Mouse (Mus musculus): Measurements from ENCODE around the gene Tnfrsf11a. TPM values are rescaled to one million over a fixed set of nuclear protein-coding genes. Genes with fewer than 3 reads are reported as not detected.
"Not testable (repeated sequence)": the region's sequence is repeated elsewhere in the genome, so short reads cannot be mapped to it uniquely, and the experiment has no call there.

The Tnfrsf11a gene
- polyA plus RNA-seq (2017; shearing (Covaris generic)), result under 1 TPM in 1 of 2 experiments, not detected in 1; 0.15 TPM

DNA sequence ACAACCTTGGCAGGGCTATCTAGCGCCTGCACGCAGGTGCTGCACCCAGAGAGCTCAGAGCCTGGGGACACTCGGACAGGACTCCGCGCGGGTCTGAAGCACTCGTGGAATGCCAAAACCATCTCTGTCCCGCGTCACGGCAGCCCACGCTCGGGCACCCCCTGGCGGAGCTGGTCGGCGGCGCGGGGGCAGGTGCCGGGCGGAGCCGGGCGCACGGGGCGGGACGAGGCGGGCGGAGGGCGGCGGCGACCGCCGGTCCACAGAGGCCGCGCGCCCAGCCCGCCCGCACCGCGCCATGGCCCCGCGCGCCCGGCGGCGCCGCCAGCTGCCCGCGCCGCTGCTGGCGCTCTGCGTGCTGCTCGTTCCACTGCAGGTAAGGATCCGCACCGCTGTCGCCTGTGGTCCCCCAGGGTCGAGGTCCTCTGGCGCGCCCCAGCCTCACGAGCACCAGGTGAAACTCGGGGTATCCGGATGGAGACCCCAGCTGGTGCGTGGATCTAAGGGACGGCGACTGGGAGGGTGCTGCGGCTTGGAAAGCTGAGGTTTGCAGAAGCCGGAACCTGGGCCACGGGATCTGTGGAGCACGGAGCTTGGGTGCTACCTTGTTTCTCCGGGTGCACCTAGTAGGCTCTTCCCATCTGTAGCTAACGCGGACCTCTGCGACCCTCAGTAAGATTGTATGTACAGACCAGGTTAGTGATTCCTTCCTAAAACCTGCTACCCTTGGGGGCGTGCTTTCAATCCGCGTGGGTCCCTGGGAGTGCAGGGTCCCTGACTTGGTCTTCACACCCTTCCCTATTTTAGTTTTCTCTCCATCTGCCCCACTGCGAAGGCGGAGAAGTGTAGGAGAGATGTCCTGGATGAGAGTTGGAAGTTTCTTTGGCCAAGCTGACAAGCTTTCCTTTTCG, at the start of gene Tnfrsf11a:
TSS of gene Tnfrsf11a (plus strand) at position 262 of the 908 bp plus-strand sequence.
- ATAC-seq, result peak; percentile 76

DNA sequence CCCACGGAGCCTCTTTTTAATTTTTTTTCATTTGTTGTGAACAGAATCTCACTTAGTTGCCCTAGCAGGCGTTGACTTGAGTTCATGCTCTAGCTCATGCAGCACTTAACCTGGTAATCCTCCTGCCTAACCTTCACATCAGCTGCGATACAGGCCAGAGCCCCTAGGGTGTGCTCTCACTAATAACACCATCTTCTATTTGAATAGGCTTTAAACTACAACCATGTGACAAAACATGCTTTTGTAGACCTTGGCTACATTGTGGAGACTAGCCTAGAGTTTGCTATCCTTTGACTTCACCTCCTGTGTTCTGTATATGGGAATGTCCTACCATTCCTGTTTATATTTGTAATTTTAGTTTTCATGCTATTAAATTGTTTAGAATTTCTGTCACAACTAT, 45.2 kb upstream of the Tnfrsf11a start:
- ATAC-seq, result no peak

DNA sequence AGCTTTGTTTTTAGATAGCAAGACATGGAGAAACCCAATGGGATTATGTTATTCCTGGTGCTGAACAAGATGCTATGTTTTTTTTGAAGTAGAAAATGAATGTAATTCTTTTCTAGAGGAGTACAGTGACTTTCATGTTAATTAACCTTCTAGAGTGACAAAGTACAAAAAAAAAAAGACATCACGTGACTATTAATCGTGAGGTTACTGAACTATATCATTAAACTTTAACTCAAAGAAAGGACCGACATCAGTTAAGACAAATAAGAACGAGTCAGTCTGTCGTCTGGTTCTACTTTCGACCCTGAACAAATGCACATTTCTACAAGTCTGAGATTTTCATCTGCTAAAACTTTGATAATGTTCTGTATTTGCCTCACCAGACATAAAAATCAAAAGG, 42.2 kb upstream of the Tnfrsf11a start:
- ATAC-seq, result no peak

DNA sequence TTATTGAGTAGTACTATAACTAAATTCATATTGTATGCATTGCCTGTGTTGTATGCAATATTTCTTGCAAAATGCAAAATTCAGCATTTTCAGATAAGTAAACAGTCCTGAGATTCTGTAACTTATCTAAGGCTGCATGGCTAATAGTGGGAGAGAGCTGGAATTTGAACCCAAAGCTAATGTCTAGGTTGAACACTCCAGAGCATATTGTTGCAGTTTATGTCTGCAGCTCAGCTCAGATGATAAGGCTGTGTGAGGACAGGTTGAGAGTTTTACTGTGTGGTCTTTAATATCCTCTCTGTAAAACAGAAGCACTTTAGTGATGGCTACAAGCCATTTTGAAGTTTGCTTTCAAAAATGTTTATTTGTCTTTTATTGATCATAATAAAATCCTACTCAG, 41.0 kb upstream of the Tnfrsf11a start:
- ATAC-seq, result no peak

DNA sequence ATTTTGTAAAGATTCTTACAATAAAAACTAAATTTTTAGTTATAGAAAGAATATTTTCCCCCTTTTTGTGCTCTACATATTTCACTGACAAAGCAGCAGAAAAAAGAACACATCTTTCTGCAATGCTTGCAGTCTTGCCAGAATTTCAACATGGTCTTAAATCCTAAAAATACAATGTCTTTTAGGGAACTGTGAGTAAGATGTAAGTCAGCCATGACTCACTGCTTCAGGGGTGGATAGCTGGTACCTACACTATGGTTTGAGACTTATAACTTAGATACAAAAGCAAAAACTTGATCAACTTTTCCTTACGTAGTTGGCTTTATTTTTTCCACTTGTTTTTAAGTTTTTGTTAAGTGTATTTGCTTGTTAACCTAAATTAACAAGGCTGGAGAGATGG, 38.0 kb upstream of the Tnfrsf11a start:
- ATAC-seq, result no peak

DNA sequence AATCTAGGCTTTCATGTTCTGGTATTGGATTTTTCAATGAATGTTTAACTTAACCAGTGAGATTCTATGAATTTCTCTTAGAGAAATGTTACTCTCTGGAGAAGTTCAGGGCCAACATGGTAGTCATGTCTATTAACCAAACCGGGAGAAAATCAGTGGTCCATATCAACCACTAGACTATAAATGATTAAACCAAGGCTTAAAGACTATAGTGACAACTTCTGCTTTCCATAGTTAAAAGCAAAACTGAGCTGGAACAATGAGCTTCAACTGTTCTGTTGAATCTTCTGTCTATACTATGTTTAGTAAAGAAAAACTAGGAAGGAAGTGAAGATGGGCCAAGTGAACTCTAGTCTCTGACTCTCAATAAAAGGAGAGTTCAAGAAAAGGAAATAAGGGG, 34.1 kb upstream of the Tnfrsf11a start:
- ATAC-seq, result no peak

DNA sequence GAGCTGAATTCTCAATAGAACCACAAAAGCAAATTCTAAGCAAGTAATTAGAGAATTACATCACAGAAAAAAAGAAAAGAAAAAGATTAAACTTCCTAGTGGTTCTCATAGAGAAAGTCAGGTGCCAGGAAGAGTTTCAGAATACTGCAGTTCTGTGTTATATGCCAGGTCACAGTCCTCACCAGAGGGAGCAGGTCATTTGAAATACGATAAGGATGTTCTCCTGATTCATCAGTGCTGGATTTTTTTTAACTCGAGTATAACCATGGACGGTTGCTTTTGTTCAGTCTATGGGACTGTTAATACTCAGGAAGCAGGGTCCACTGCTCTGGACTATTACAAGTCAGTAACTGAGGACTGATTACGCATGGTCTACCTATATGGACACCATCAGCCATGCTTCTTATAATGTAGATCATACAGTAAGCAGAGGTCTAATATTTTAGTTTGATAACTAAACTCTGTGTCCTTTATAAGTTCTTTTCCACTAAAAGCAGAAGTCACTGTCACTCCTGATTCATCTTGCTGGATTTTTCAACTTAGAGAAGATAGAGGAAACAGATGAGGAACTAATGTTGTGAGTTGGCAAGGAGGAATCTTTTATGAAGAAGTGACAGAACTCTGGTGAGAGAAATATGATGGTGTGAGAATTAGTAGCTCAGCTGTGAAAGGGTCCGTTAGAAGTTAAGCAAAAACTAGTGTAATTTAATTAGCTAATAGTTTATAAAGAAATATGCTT, 33.5 kb upstream of the Tnfrsf11a start:
- ATAC-seq, result no peak

DNA sequence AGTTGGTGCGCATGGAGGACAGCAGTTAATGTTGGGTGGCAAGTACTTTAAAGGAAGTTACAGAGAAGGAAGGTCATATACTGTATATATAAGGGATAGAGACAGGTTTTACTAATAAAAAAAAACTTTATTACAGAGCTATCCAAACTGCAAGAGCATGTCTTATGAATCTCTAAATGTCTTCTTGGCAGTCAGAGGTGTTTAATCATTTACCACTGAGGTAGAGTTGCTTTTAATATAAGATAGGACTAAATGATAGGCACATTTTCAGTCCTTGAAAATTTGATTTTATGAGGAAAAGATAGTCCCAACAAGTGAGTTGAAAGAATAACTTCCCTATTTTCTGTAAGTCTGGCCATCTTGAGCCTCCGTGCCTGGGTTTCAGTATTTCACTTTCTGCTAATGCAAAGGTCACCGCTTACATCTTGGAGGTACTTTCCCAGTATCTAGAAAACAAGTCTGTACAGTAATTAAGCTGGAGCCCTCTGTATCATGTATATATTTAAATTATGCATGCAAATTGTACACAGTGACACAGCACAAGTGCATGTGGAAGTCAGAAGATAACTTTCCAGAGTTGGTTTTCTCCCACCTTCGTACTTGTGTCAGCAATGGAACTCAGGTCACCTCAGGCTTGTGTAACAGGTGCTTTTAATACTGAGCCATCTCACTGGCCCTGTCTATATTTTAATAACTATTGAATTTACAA, 32.3 kb upstream of the Tnfrsf11a start:
- peak; percentile 60 for ATAC-seq

DNA sequence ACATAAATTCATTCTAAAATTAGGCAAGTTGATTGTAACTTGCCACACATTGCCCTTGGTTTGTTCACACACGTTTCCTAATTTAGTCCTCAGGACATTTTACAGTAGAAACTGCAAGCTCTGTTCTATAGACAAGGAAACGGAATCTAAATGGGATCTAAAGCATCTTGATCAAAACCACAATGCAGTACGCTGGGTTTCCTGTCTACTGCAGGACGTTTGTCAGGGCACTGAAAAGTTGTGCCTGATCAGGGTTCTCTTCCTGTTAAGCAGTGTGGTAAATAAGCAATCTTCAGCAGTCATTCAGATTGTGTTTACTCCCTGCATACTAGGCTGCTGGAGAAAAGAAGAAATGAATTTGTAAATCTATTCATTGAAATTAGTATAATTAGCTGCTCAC, 28.3 kb upstream of the Tnfrsf11a start:
- peak; percentile 45 for ATAC-seq

DNA sequence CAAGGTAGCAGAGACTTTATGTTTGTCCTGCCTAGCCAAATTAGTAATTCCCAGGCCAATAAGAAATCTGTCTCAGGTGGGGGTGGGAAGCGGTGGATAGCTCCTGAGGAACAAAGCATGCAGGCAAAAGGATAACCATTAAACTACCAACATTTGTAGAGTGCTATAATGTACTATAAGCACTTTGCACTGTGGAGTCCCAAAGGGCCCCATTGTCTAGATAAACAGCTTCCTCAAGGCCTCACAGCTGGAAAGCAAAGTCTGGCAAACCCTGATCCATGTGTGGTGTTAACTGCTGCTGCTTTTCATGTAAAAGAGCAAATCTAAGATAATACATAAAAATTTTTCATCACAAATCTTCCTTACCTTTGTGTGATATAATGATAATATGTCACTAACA, 27.6 kb upstream of the Tnfrsf11a start:
- ATAC-seq, result no peak

DNA sequence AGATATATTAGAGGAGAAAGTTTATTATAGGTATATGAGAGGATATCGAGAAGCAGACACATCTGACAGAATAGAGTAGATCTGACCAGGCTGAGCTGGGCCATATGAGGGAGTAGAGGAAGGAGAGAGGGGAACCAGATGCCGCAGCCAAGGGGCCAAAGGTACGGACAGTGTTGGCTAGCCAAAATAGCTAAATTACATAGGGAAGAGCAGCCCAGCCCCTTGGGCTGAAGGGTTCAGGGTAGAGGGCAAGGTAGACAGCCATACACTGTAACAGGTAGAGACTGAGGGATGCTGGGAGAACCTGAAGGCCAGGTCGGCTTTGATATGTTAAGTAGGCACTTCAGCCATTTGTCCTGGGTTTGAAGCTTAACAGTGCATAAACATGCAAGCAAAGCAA, 21.7 kb upstream of the Tnfrsf11a start:
- no peak for ATAC-seq

DNA sequence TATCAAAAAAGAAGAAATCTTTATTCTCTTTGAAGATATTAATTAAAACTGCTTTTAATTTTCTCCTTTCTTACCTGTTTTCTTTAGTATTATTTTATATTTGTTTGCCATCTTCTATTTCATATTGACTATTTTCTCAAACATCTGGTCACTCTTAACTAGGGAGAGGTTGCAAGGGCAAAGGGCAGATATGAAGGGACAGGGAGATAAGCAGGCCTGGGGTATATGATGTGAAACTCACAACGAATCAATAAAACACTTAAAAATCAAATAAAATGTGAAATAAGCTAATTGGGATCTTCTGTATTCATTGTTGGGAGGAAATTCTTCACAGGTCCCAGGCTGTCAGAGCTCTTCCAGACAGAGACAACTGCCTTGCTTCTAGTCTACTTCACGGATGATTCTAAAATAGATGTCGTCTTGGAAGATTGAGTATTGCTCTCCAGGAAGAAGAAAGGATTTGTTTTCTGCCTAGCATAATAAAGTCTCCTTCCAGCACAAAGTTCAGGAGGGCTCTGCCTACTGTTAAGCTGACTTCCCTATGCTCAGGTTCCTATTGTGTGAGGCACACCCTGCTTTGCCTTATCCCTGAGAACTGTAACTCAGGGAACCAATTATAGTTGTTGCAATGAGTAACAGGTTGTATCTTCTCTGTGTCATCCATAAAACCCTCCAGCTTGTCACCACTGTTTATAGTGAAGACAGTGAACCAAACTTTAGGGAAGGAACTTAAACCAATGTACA, 20.9 kb upstream of the Tnfrsf11a start:
- no peak for ATAC-seq

DNA sequence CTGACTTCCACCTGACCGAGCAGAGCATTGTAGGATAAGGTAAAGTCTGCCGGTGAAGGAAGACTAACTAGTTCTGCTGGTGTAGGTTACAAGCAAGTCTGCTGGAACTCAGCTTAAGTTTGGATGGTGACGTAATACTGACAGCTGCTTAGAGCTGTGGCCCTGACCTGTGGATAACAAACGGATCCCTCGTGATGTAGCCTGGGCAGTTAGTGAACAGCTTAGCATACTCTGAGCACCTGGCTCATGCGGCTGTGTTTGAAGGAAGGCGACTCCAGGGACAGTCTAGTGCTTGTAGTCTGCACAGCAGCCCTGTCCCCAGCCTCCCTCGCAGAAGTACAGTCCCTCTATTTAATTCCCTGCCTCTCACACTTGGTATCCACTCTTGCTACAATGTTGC, 14.9 kb upstream of the Tnfrsf11a start:
- ATAC-seq, result no peak

DNA sequence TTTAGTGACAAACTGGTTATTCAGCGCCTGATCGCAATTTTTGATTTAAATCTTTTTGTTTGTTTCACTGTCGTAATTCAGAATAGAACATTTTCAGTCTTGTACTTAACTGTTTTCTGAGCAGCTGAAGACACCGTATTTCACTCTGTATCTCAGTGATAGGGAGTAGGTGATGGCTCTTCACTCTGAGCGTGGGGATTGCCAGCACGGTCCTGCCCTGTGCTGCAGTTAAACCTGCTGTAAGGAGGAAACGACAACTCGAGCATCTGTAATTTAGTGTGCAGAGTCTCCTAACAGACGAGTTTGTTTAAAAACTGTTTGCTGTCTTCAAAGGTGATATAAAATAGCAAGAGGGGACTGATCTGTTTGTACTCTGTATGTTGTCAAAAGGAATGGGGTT, 14.4 kb upstream of the Tnfrsf11a start:
- ATAC-seq, result not testable (repeated sequence)

DNA sequence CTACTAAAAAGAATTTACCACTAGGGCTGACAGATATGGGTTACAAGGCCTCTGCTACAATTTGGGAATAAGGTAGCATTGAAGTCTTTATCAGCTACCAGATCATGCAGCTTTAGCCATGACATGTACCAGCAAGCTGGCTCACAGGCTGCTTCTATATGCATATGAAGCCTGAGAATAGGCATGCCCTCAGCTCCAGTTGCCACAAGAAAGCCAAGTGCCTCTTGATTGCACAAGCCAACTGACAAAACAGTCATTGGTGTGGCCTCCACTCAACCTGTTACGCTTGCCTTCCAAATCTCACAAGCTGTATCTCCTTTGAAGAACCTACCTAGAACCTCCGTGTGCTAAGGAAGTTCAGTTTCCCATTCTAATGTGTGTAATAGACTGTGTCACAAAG, 12.1 kb upstream of the Tnfrsf11a start:
- no peak for ATAC-seq

DNA sequence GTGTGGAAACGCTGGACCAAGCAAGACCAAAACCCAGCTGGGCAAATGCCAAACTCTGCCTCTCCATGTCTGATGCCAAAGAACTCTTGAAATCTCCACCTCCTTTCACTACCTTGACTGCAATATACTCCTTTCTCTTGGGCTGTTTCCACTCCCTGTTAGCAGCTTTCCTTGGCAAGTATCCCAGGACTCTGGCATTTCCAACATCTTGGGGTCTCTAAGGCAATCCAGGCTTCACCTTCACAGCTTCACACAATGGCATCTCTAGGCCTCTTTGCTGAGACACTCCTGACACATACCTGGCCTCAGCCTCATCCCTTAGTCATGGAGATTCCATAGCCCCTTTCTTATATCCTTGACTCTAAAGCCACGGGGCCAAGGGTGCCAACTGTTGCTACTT, 9.8 kb upstream of the Tnfrsf11a start:
- no peak for ATAC-seq

DNA sequence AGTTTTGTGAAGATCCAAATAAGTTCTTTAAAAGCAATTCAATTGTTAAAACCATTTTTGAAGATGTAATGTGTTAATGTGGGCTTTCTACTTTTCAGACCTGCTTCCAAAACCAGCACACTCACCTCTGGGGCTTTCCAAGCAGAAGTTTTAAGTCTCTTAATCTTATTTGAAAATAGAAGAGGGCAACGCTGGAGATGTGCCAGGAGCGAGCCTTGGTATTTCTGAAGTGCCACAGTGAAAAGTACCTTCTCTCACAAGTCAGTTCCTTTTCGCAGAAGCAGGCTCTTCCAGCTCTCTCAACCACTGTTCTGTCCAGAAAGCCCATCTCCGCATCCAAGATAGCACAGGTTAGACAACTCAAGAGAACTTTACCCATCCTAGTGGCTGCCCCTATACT, 4.1 kb upstream of the Tnfrsf11a start:
- no peak for ATAC-seq

DNA sequence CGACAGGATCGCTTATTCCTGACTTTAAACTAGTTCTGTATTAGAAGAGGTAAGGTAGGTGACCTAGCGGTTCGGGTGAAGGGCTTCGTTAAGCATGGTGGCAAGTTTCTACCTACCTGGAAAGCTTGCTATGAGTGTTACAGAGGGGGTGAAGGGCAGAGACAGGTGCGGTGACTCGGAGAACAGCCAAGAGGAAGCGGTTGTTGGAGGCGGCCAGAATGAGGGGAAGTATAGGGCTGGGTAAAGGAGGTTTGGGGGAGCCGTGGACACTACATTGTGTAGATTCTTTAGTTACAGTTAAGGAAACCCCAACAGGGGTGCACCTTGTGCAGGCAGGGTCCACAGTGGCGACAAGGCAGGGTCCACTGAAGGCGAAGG, 450 bp upstream of the Tnfrsf11a start:
- peak; percentile 29 for ATAC-seq

DNA sequence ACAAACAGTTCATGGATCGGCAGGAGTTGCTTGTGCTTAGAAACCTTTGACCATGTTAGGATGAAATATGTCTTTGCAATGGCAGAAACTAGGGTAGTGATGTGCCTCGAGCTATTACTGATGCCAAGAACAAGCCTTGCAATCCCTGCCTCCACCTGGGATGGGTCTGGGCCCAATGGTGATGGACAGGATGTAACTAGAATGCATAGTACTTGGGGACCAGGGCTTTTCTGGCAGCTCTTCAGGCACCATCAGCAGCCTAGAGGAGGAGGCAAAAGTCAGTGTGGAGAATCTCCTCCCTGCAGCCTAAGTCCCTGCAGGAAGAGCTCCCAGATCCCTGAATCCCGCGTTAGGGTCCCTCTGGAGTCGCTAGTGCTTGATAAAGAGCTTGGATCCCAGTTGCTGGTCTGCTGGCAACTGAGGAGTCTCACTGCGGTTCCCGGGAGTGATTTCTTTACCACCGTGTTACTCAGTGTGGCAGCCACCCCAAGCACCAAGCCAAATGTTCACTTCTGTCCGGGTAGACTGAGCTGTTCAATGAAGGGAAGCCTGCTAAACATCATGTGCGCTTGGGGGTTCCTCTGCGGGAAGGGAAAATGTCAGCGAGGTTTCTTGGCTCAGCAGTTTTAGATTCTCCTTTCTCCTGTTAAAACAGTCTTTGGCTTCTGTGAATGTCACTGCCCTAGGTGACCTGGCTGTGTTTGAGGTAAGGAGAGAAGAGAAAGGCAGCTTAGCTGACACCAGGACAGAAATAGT, 1.1 kb downstream of the Tnfrsf11a start:
- ATAC-seq, result no peak

DNA sequence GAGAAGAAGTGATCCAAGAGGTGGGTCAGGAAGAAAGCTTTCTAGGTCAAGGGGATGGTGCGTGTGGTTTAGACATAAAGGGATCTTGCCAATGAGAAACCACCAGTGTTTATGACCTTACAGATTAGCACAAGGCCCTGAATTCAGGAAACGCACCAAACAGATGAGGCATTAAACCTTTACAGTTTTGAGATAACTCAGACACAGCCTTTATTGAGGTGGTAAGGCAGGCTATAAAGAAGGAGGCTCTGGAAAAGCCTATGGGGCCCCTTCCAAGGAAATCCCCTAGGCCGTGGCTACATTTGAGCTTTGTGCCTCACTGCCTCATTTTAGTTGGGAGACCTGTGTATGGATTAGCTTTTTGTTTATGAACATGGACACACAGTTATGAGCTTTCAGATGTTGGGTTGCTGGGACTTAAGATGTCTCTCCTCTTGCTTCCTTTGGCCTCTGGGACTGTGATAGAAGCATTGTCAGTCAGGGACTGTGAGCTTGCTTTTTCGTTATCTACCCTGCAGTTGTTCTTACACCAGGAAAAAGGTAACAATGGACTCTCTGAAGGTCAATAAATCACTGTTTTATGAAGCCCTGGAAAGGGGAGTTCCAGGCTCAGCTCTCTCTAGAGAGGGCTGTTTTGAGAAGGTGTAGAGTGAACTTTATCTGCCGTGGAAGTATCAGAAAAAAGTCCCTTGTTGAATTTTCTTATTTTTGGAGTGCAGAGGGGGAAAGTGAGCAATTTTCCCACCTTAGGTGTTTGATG, 3.9 kb downstream of the Tnfrsf11a start:
- no peak for ATAC-seq

DNA sequence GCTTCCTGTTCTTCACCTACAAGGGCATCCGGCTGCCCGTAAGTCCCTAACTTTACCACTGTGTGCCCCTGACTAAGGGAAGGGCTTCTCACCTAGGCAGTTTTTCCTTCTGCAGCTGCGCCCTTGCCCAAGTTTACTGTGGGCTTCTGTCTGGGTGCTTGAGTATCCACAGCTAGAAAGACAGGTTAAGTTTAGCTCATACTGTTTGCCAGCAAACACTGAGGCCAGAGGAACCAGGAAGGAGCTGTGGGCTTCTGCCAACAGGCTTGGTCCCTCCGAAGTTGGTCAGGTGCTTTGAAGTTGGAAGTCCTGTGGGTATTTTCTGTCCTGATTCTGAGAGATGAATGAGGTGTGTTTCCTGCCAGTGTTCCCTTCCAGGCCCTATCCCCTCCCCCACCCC, 4.6 kb downstream of the Tnfrsf11a start:
- no peak for ATAC-seq

Measured in CD4-positive, CD25-positive, alpha-beta regulatory T cell, adult 4 months (primary cell).